Mouse (Mus musculus): ENCODE data around the gene Lpp. TPM values are rescaled to one million over a fixed set of nuclear protein-coding genes. Genes with fewer than 3 reads are reported as not detected.

Gene Lpp
- polyA plus RNA-seq, 1 experiment from 2014 or later = 51.0 TPM

DNA sequence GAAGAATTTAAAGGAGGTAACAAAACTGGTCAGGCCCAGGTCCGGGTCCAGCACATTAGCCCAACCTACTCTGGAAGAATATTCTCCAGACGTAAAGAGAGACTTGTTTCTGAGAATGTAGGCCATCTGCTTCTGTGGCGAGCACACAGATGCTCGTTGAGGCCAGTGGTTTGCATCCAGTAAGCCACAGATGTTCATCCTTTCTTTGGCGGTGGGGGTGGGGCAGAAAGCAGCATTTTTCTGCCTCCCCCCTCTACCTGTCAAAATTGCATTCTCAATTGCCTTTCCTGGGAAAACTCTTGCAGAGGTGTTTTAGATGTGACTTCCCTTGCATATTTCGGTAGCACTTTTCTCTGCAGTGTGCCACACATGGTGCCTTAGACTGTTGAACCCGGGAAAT lies 493.6 kb downstream of the Lpp start:
- no peak overlapping the region for H3K4me3 ChIP-seq
- H3K36me3 ChIP-seq = no peaks in the 10 kb centered on the region
- H3K4me2 ChIP-seq = no peak overlapping the region
- no peak for ATAC-seq (ENCODE audit: insufficient number of reproducible peaks, low FRiP score, low TSS enrichment, low read depth)
- no peak overlapping the region for H3K27ac ChIP-seq
- 48% methylated on average over 7 of the region's 7 CpGs for WGBS
- H3K4me1 ChIP-seq = peaks cover 7% of the 10 kb centered on the region; the same call in 1 of the 2 replicates
- no peak overlapping the region for H3K9ac ChIP-seq
- H3K9me3 ChIP-seq = no peaks in the 10 kb centered on the region
- H3K27me3 ChIP-seq = no peaks in the 10 kb centered on the region

- 32% methylated on average over 6 of the region's 6 CpGs for WGBS
- no peak for ATAC-seq (ENCODE audit: insufficient number of reproducible peaks, low FRiP score, low TSS enrichment, low read depth)
- H3K27ac ChIP-seq = peak overlapping the region; percentile 17; the same call in 1 of the 2 replicates
Observed at GRCm38 (mm10) chr16:24891453-24891852, 498.1 kb downstream of the Lpp start.

GRCm38 (mm10) chr16:24895160-24895559 lies 501.9 kb downstream of the Lpp start:
- no peak for ATAC-seq (ENCODE audit: insufficient number of reproducible peaks, low FRiP score, low TSS enrichment, low read depth)
- H3K27me3 ChIP-seq = no peaks in the 10 kb centered on the region
- no peak overlapping the region for H3K9ac ChIP-seq
- H3K4me2 ChIP-seq = no peak overlapping the region
- H3K9me3 ChIP-seq = no peaks in the 10 kb centered on the region
- WGBS = 68% methylated on average over 5 of the region's 5 CpGs
- H3K4me1 ChIP-seq = peaks cover 3% of the 10 kb centered on the region; the same call in 1 of the 2 replicates
- no peak overlapping the region for H3K27ac ChIP-seq
- H3K36me3 ChIP-seq = no peaks in the 10 kb centered on the region
- no peak overlapping the region for H3K4me3 ChIP-seq

More at GRCm38 (mm10) chr16:24891453-24891852, 498.1 kb downstream of the Lpp start:
- Histone ChIP-seq H3K4me2 (no peak overlapping the region), H3K4me3 (no peak overlapping the region), H3K9me3 (no peaks in the 10 kb centered on the region), H3K27me3 (no peaks in the 10 kb centered on the region), H3K4me1 (peaks cover 3% of the 10 kb centered on the region; the same call in 1 of the 2 replicates), H3K36me3 (no peaks in the 10 kb centered on the region), H3K9ac (no peak overlapping the region)

DNA sequence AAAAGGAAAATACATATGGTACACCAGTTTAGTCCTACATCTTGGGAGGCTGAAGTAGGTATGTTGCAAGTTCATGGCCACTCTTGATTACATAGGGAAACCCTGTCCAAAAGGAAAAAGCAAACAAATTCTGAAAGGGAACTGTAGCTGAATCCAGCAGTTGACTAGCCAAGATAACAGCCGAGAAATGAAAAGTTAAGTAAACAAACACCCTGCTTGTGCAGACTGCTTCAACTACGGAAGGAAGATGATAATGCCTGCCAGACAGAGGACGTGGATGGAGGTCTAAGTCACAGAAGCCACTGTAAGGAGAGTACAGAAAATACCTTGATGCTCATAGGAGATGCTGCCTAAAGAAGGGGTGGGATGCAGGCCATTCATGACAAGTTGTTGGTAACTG lies 504.3 kb downstream of the Lpp start:
- no peak overlapping the region for H3K4me2 ChIP-seq
- no peak overlapping the region for H3K4me3 ChIP-seq
- H3K36me3 ChIP-seq = no peaks in the 10 kb centered on the region
- H3K27me3 ChIP-seq = no peaks in the 10 kb centered on the region
- no peak overlapping the region for H3K9ac ChIP-seq
- H3K9me3 ChIP-seq = no peaks in the 10 kb centered on the region
- WGBS = 78% methylated on average over 3 of the region's 3 CpGs
- no peaks in the 10 kb centered on the region for H3K4me1 ChIP-seq
- H3K27ac ChIP-seq = no peak overlapping the region
- ATAC-seq (ENCODE audit: insufficient number of reproducible peaks, low FRiP score, low TSS enrichment, low read depth) = no peak

GRCm38 (mm10) chr16:24900241-24900796 lies 507.0 kb downstream of the Lpp start:
- Histone ChIP-seq H3K4me1 (no peaks in the 10 kb centered on the region), H3K36me3 (no peaks in the 10 kb centered on the region), H3K9ac (no peak overlapping the region), H3K9me3 (no peaks in the 10 kb centered on the region), H3K4me3 (no peak overlapping the region), H3K4me2 (no peak overlapping the region), H3K27ac (no peak overlapping the region), H3K27me3 (no peaks in the 10 kb centered on the region)
- ATAC-seq (ENCODE audit: insufficient number of reproducible peaks, low FRiP score, low TSS enrichment, low read depth) = no peak
- WGBS = 50% methylated on average over 2 of the region's 2 CpGs

DNA sequence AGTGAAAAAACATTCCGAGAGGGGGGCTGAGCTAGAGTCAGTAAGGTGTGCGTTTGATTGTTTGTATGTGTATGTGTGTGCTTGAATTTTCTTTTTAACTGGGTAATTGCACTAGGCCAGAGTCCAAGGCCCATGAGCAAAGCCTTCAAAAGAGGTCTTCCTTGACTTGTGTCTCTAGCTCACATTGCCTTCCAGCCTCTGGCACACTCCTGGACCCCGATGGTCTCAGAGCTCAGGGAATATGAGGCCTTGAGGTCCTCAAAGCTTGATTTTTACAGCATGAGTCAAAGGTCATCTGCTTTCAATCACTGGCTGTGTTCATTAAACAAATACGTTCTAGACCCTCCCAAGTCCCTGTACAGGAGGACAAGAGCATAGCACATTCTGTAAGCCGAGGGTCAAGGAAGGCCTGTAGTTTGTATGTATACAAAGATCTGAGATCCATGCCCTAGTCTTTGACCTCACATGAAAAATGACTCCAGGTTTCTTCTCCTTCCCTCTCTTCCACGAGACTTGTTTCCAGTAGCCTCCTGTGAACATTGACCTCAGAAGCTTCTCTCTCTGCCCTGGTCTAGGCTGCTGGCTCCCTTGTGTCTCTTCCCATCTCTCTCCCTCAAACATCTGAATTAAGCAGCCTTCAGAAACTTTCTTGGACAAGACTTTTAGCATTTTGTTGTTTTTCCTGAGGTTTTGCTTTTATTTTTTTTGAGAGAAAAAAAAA lies 508.0 kb downstream of the Lpp start:
- Histone ChIP-seq H3K9me3 (no peaks in the 10 kb centered on the region), H3K4me3 (no peak overlapping the region), H3K9ac (no peak overlapping the region), H3K27ac (no peak overlapping the region), H3K4me2 (no peak overlapping the region), H3K27me3 (no peaks in the 10 kb centered on the region), H3K4me1 (no peaks in the 10 kb centered on the region), H3K36me3 (no peaks in the 10 kb centered on the region)
- 48% methylated on average over 6 of the region's 6 CpGs for WGBS
- no peak for ATAC-seq (ENCODE audit: insufficient number of reproducible peaks, low FRiP score, low TSS enrichment, low read depth)

GRCm38 (mm10) chr16:24902111-24902510 lies 508.8 kb downstream of the Lpp start:
- Histone ChIP-seq H3K4me1 (no peaks in the 10 kb centered on the region), H3K27me3 (no peaks in the 10 kb centered on the region), H3K27ac (no peak overlapping the region), H3K36me3 (no peaks in the 10 kb centered on the region), H3K9me3 (no peaks in the 10 kb centered on the region), H3K4me3 (no peak overlapping the region), H3K4me2 (no peak overlapping the region), H3K9ac (no peak overlapping the region)
- ATAC-seq (ENCODE audit: insufficient number of reproducible peaks, low FRiP score, low TSS enrichment, low read depth) = no peak
- WGBS = 77% methylated on average over 1 of the region's 1 CpGs

GRCm38 (mm10) chr16:24908926-24909325 lies 515.6 kb downstream of the Lpp start:
- ATAC-seq (ENCODE audit: insufficient number of reproducible peaks, low FRiP score, low TSS enrichment, low read depth) = no peak
- 82% methylated on average over 1 of the region's 1 CpGs for WGBS
- Histone ChIP-seq H3K36me3 (no peaks in the 10 kb centered on the region), H3K9me3 (no peaks in the 10 kb centered on the region), H3K4me2 (no peak overlapping the region), H3K4me3 (no peak overlapping the region), H3K27me3 (no peaks in the 10 kb centered on the region), H3K27ac (no peak overlapping the region), H3K4me1 (peaks cover 9% of the 10 kb centered on the region), H3K9ac (no peak overlapping the region)

GRCm38 (mm10) chr16:24910321-24910720 lies 517.0 kb downstream of the Lpp start:
- Histone ChIP-seq H3K4me2 (no peak overlapping the region), H3K27ac (no peak overlapping the region), H3K27me3 (no peaks in the 10 kb centered on the region), H3K36me3 (no peaks in the 10 kb centered on the region), H3K4me3 (no peak overlapping the region), H3K4me1 (peaks cover 14% of the 10 kb centered on the region), H3K9me3 (no peaks in the 10 kb centered on the region), H3K9ac (no peak overlapping the region)
- WGBS = 67% methylated on average over 6 of the region's 6 CpGs
- ATAC-seq (ENCODE audit: insufficient number of reproducible peaks, low FRiP score, low TSS enrichment, low read depth) = no peak

GRCm38 (mm10) chr16:24910834-24911233 lies 517.5 kb downstream of the Lpp start:
- no peaks in the 10 kb centered on the region for H3K36me3 ChIP-seq
- H3K4me3 ChIP-seq = no peak overlapping the region
- H3K4me2 ChIP-seq = no peak overlapping the region
- no peaks in the 10 kb centered on the region for H3K27me3 ChIP-seq
- ATAC-seq (ENCODE audit: insufficient number of reproducible peaks, low FRiP score, low TSS enrichment, low read depth) = no peak
- H3K27ac ChIP-seq = no peak overlapping the region
- H3K9me3 ChIP-seq = no peaks in the 10 kb centered on the region
- H3K4me1 ChIP-seq = peaks cover 14% of the 10 kb centered on the region
- no peak overlapping the region for H3K9ac ChIP-seq
- 32% methylated on average over 3 of the region's 3 CpGs for WGBS

DNA sequence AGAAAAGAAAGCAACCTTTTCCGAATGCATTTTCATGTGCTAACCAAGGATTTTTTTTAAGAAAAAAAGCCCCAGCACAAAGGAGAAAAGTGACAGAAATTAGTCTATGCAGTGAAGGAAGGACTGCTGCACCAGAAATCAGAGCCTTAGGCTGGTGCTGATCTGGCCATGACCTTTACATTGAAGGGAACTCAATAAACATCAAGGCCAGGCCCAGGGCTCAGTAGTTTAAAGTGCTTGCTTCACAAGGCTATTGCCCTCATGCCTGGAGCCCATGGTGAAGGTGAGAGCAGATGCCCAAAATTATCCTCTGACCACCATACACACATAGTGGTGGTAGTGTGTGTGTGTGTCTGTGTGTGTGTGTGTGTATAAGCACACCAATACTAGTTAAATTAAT lies 519.1 kb downstream of the Lpp start:
- Histone ChIP-seq H3K9me3 (no peaks in the 10 kb centered on the region), H3K4me1 (peaks cover 14% of the 10 kb centered on the region), H3K27ac (no peak overlapping the region), H3K4me2 (no peak overlapping the region), H3K4me3 (no peak overlapping the region), H3K27me3 (no peaks in the 10 kb centered on the region), H3K9ac (no peak overlapping the region), H3K36me3 (no peaks in the 10 kb centered on the region)
- WGBS = 80% methylated on average over 1 of the region's 1 CpGs
- ATAC-seq (ENCODE audit: insufficient number of reproducible peaks, low FRiP score, low TSS enrichment, low read depth) = no peak

GRCm38 (mm10) chr16:24913021-24913420 lies 519.7 kb downstream of the Lpp start:
- Histone ChIP-seq H3K36me3 (no peaks in the 10 kb centered on the region), H3K27me3 (no peaks in the 10 kb centered on the region), H3K4me1 (peaks cover 14% of the 10 kb centered on the region), H3K4me3 (no peak overlapping the region), H3K9me3 (no peaks in the 10 kb centered on the region), H3K9ac (no peak overlapping the region), H3K4me2 (no peak overlapping the region), H3K27ac (no peak overlapping the region)
- no peak for ATAC-seq (ENCODE audit: insufficient number of reproducible peaks, low FRiP score, low TSS enrichment, low read depth)
- WGBS = 77% methylated on average over 3 of the region's 3 CpGs

Data from limb, embryonic 15.5 days (tissue).